Mouse (Mus musculus) brain, embryonic 18.5 days (tissue): ENCODE results near the gene Plod3.

Experiments
- DNase-seq: peaks from one replicate; pipeline ENCODE4 v3.0.0-alpha.2; 2012; ENCODE audit warnings: low read depth, low spot score

Plod3 gene

GRCm38 (mm10) chr5:136962966-136963540 is 23.8 kb upstream of the Plod3 start:
- no peak for DNase-seq

- DNase-seq: no peak
Observed at GRCm38 (mm10) chr5:136965210-136965609, 21.6 kb upstream of the Plod3 start.

- no peak for DNase-seq
Observed at GRCm38 (mm10) chr5:136965686-136966085, 21.1 kb upstream of the Plod3 start.

GRCm38 (mm10) chr5:136966331-136966730 is 20.5 kb upstream of the Plod3 start, which contains the start of gene Cldn15:
Cldn15 (plus strand) TSS chr5:136966616.
- no peak for DNase-seq

- DNase-seq: no peak
Observed at GRCm38 (mm10) chr5:136966861-136967455, 19.9 kb upstream of the Plod3 start.

GRCm38 (mm10) chr5:136967592-136967991 is 19.2 kb upstream of the Plod3 start:
- DNase-seq: no peak

- no peak for DNase-seq
Observed at GRCm38 (mm10) chr5:136970703-136971102, 16.1 kb upstream of the Plod3 start.

GRCm38 (mm10) chr5:136973670-136974069 is 13.1 kb upstream of the Plod3 start:
- no peak for DNase-seq

- DNase-seq: no peak
Observed at GRCm38 (mm10) chr5:136977769-136978168, 9.1 kb upstream of the Plod3 start.

GRCm38 (mm10) chr5:136979762-136980161 is 7.1 kb upstream of the Plod3 start:
- no peak for DNase-seq

GRCm38 (mm10) chr5:136980974-136981373 is 5.8 kb upstream of the Plod3 start:
- no peak for DNase-seq

GRCm38 (mm10) chr5:136982338-136982930 is 4.4 kb upstream of the Plod3 start:
- DNase-seq: no peak

- DNase-seq: no peak
Observed at GRCm38 (mm10) chr5:136984828-136985227, 2.0 kb upstream of the Plod3 start.

GRCm38 (mm10) chr5:136987138-136987933 is 517 bp downstream of the Plod3 start:
- no peak for DNase-seq

GRCm38 (mm10) chr5:136987934-136988271 is 1.1 kb downstream of the Plod3 start, which contains the start of gene Znhit1:
Znhit1 (minus strand) TSS chr5:136988021.
- DNase-seq: no peak

GRCm38 (mm10) chr5:136988420-136988819 is 1.6 kb downstream of the Plod3 start:
- DNase-seq: no peak

GRCm38 (mm10) chr5:136989801-136990200 is 3.0 kb downstream of the Plod3 start:
- no peak for DNase-seq

GRCm38 (mm10) chr5:136999449-136999848 is 12.6 kb downstream of the Plod3 start:
- no peak for DNase-seq

GRCm38 (mm10) chr5:137000612-137001011 is 13.8 kb downstream of the Plod3 start:
- no peak for DNase-seq

- no peak for DNase-seq
Observed at GRCm38 (mm10) chr5:137007276-137007675, 20.5 kb downstream of the Plod3 start.

GRCm38 (mm10) chr5:137009988-137010387 is 23.2 kb downstream of the Plod3 start:
- DNase-seq: no peak

- no peak for DNase-seq
Observed at GRCm38 (mm10) chr5:137012401-137012950, 25.7 kb downstream of the Plod3 start.
